Mouse (Mus musculus) heart, adult 2 months (tissue): ENCODE measurements at regions not wholly inside any gene's neighbourhood (a gene's known extent, or its start where the extent isn't known, plus 50 kb on each side); places are given as distances from the start of the nearest gene placed in this dataset.

Experiments used
- EP300 ChIP-seq: fragments of 200-500 bp; IDR thresholded peaks from 2 replicates; pipeline ENCODE4 v1.6.1; 2011; ENCODE audit warnings: low read depth, low read length, control low read depth; ENCODE audit not compliant: insufficient read depth
- POLR2A ChIP-seq: fragments of 200-500 bp; IDR thresholded peaks from 2 replicates; pipeline ENCODE4 v1.6.1; 2011; ENCODE audit warnings: mild to moderate bottlenecking, low read depth, low read length, control low read depth; ENCODE audit not compliant: insufficient read depth

DNA sequence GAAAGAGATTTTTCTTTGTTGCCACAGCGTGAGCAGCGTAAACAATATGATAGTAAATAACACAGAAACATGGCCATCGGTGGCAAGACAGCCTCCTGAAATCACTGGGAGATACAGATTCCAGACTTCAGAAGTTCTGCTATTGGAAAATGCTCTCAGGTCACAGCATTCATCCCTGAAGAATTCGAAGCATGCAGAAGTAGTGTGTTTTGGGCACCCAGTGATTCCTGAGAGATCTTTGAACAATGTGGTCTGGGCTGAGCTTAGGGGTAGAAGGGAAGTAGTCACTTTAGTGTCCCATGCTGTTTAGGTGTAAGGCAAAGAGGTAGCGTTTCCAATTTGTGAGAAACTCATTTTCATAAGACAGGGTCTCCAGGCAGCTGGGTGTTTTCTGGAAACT lies 126.3 kb upstream of the Tom1l1 start:
- no peak for TF ChIP-seq EP300
- TF ChIP-seq POLR2A, result no peak
